Mouse (Mus musculus) effector memory CD4-positive, alpha-beta T cell, adult 7 months (primary cell): ENCODE measurements around the gene Fem1a. TPM values are rescaled to one million over a fixed set of nuclear protein-coding genes. Genes with fewer than 3 reads are reported as not detected.

Experiments used
- polyA plus RNA-seq: library from polyadenylated mRNA; unstranded; fragments of 100-300 nt; shearing (Covaris generic); gene quantifications from one replicate; pipeline ENCODE4 v1.2.1, GENCODE M21; 2017

The Fem1a gene
- polyA plus RNA-seq: 10.0 TPM

DNA sequence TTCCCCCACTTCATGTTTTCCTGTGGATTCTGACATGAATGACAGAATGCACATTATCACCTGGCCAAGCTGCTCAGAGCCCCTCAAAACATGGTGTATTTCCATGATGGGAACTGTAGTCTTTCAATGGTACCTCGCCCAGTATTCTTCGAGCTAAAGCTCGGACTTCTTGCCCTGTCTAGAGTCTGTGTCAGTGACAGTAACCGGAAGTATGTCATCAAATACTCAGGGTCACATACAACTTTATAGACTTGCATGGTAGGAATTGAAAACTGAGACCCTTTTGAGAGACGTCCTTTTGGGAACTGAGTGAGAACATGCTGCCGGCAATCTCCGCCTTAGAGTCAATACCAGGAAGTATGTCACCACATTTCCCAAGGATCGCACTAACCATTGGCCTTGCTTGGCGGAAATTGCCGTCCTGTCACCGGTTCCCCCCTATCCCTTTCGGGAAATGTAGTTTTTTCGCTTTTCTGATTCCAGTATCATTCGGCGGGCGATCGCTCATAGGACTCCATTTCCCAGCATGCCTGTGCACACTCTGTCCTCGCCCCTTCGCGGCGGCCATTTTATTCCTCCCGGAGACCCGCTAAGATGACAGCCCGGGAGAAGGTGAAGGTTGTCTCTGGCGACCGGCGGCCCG lies at the start of gene Fem1a:
Gene Fem1a (plus strand): TSS at position 572 of the 643 bp plus-strand sequence.

DNA sequence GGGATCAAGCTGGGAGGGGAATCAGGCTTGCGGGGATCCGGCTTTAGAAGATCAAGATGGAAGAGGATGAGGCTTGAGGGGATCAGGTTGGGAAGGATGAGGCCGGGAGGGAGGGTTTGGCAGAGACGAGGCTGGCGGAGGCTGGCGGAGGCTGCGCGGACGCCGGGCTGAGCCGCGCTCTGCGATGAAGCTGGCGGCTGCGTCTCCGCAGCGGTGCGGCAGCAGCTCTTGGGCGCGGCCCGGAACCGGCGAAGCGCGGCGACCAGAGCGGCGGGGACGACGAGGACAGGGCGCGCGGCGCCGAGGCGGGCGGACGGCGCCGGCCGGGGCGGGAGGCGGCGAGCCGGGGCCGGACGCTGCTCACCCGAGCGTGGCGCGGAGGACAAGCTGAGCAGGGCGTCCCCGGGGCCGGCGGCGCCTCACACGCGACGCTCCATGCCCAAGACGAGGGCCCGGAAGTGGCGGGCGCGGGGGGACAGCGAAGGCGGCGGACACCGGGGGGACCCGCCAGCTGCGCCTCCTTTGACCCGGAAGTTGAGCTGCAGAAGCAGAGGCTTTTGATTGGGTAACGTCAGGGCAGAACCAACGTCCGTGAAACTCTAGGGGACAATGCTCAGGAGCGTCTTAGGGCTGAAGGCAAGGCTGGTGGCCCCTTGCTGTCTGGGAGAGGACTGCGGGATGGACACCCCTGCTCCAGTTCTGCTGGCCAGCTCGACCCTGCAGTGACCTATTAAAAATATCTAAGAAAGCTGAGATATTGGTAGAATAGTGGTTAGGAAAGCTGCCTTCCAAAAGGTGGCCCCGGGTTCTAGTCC lies 38.0 kb upstream of the Fem1a start, which contains the start of gene Dpp9:
Gene Dpp9 (minus strand): TSS at position 529 of the 815 bp plus-strand sequence.

DNA sequence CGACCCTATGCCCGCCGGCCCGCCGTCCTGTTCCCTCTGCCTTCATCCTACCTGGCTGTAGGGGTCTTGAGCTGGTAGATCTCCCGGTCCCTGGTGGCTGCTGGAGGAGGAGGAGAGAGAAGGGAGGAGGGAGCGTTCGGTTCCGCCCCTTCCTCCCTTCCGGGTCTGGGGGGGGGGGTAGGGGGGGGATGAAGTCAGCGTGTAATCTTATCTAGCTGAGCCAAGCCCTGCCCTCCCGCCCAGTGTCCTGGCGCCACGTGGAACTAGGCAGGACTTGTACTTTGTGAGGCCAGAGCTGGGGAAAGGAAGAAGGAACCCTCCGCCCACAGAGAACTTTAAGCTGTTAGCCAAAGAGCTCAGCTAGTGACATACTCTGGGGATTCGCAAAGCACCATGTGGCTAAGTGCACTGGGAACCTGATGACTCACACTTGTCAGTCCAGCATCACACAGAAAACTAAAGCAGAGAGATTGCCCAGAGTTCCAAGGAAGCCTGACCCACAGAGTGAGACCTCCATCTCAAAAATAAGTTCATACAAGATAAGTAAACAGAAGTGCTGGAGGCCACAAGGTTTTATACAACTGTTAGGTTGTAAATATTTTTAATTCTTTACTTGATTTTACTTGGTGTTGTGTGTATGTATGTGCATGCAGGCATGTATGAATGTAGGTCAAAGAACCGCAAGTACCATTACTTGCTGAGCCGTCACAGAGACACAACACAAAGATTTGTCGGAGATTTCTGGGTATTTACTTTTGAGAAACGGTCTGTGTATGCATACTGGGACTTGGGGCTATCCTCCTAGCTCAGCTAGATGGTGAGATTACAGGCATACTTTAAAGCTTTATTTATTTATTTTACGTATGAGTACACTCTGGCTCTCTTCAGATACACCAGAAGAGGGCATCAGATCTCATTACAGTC lies 20.3 kb downstream of the Fem1a start, which contains the start of gene Ticam1:
Gene Ticam1 (minus strand): TSS at position 144 of the 924 bp plus-strand sequence.

DNA sequence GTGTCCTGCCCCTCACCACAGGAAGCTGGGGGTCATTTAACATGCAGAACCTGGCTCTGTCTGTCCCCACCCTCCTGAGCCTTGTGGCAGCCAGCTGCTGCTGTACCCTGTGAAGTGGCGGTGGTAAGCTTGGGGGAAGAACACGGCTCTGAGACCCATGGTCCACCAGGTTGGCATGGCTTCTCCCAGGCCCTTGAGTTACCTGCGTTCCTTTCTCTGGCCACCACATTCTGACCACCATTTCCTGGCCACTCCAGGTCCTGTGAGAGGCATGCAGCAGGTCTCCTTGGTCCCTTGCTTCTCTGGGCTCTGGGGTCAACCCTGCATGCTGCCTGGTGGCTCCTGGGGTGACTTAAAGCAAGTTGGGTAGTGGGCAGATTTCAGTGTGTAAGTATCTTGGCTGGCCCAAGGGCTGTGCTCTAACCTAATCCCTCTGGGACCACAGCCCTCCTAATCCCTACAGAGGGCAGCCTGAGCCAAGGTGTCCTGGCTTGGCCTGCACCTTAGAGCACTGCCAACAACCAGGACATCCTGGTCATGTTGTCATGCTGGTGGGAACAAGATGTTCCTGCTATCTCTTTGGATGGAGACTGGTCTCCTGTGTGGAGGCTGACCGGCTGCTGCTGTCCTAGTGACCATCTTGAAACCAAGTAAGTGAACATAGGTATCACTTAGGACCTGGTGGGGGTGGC lies 36.1 kb downstream of the Fem1a start, which contains the start of gene Plin3:
Gene Plin3 (minus strand): TSS at position 343 of the 692 bp plus-strand sequence.

DNA sequence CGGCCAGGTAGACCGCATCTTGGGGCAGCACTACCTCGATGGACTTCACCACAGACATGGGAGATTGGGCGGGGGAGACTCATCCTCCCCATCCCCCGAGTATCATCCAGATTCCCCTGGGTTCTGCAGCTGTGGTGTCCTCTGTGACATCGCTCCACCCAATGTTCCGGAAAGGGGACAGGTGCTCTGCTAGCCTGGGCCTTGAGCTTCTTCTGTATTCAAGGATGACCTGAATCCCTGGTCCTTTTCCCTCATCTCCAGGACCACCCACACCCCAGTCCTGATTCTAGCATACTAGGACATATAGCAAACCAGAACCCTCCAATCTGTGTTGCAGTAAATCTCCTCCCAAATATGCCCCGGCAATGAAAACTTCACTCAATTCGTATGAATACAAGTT lies 43.6 kb downstream of the Fem1a start, which contains the start of gene Arrdc5:
Gene Arrdc5 (minus strand): TSS at position 101 of the 400 bp plus-strand sequence.

DNA sequence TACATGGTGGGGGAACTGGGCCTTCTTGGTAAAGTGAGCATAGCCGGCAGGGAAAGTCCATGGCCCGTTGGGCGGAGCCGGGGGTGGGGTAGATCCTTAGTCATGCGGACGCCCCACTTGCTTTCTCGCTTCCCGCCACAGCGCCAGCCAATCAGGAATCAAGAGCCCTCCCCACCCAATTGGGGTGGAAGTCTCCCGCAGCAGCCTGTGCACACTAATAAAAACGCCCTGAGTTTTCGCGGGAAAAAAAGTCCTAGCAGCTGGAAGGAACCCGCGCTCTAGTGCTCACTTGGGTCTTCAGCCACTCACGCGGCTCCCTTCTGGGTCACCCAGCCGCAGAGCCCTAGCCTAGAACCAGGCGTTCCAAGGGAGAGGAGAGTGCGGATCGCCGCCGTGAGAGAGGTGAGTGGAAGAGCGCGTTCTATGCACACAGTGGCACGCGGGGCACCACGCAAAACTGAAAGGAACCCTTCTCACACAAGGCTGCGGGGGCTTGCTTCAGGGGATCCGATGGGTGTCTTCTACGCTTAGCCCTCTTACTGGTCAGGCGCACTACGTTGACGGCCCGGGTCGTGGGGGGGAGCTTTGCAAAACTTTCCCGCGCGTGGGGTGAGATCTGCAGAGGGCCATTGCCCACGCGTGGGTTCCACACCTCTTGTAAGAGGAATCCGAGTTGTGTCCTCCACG lies 46.7 kb downstream of the Fem1a start, which contains the start of gene Uhrf1:
Gene Uhrf1 (plus strand): TSS at position 162 of the 687 bp plus-strand sequence.

Other genes starting within 250 kb of the Fem1a start
- 137 TPM for gene Sh3gl1, start 220.2 kb upstream of the Fem1a start, polyA plus RNA-seq
- gene Chaf1a, start 216.4 kb upstream of the Fem1a start, polyA plus RNA-seq: 1.3 TPM
- 64.9 TPM for gene Ubxn6, start 181.8 kb upstream of the Fem1a start, polyA plus RNA-seq
- gene Hdgfl2, start 177.2 kb upstream of the Fem1a start, polyA plus RNA-seq: 113 TPM
- gene Plin4, start 147.0 kb upstream of the Fem1a start, polyA plus RNA-seq: not detected
- gene Plin5, start 139.2 kb upstream of the Fem1a start, polyA plus RNA-seq: not detected
- not detected for gene Lrg1, start 134.8 kb upstream of the Fem1a start, polyA plus RNA-seq
- not detected for gene Sema6b, start 116.5 kb upstream of the Fem1a start, polyA plus RNA-seq
- gene Tnfaip8l1, start 94.3 kb upstream of the Fem1a start, polyA plus RNA-seq: 22.7 TPM
- 48.9 TPM for gene Mydgf, start 72.9 kb upstream of the Fem1a start, polyA plus RNA-seq
- gene Dpp9, start 37.9 kb upstream of the Fem1a start, polyA plus RNA-seq: 44.4 TPM
- gene Ticam1, start 20.0 kb downstream of the Fem1a start, polyA plus RNA-seq: 2.6 TPM
- gene Plin3, start 36.1 kb downstream of the Fem1a start, polyA plus RNA-seq: 20.5 TPM
- gene Arrdc5, start 43.5 kb downstream of the Fem1a start, polyA plus RNA-seq: not detected
- 7.4 TPM for gene Uhrf1, start 46.5 kb downstream of the Fem1a start, polyA plus RNA-seq
- 55.6 TPM for gene Kdm4b, start 69.3 kb downstream of the Fem1a start, polyA plus RNA-seq
- gene Ptprs, start 219.7 kb downstream of the Fem1a start, polyA plus RNA-seq: 2.5 TPM